Mouse (Mus musculus) limb, embryonic 14.5 days (tissue): ENCODE measurements around the gene Rbl1. TPM values are rescaled to one million over a fixed set of nuclear protein-coding genes. Genes with fewer than 3 reads are reported as not detected.

Source experiments
- ATAC-seq: fragments of 200-750 bp; cut with Nextera tagmentation; 2 replicates; pipeline ENCODE4 v1.8.0; 2017; ENCODE audit warnings: low read depth, moderate number of reproducible peaks, moderate TSS enrichment; ENCODE audit not compliant: low FRiP score
- DNase-seq: peaks from one replicate; pipeline ENCODE4 v3.0.0-alpha.2; 2015; ENCODE audit warnings: low spot score
- H3K27ac ChIP-seq: fragments of 300-500 bp; sonication (generic); replicated peaks from 2 replicates; pipeline ENCODE4 v1.5.1; 2014; ENCODE audit warnings: low read depth, mild to moderate bottlenecking, low read length, moderate library complexity, mixed read lengths
- H3K27me3 ChIP-seq: fragments of 300-500 bp; sonication (generic); 2 replicates; pipeline ENCODE4 v1.6.1; 2014; ENCODE audit warnings: low read length, mixed read lengths; ENCODE audit not compliant: control insufficient read depth, insufficient read depth
- H3K36me3 ChIP-seq: fragments of 300-500 bp; sonication (generic); 2 replicates; pipeline ENCODE4 v1.6.1; 2014; ENCODE audit warnings: mild to moderate bottlenecking, low read length, moderate library complexity, mixed read lengths; ENCODE audit not compliant: control insufficient read depth, insufficient read depth
- H3K4me1 ChIP-seq: fragments of 300-500 bp; sonication (generic); 2 replicates; pipeline ENCODE4 v1.6.1; 2014; ENCODE audit warnings: antibody characterized with exemption, low read length, mixed read lengths; ENCODE audit not compliant: control insufficient read depth, insufficient read depth
- H3K4me2 ChIP-seq: fragments of 300-500 bp; sonication (generic); replicated peaks from 2 replicates; pipeline ENCODE4 v1.6.1; 2014; ENCODE audit warnings: low read depth, mild to moderate bottlenecking, low read length, moderate library complexity; ENCODE audit not compliant: severe bottlenecking
- H3K4me3 ChIP-seq: fragments of 300-500 bp; sonication (generic); replicated peaks from 2 replicates; pipeline ENCODE4 v1.5.1; 2014; ENCODE audit warnings: low read length
- H3K9ac ChIP-seq: fragments of 300-500 bp; sonication (generic); 2 replicates; pipeline ENCODE4 v1.6.1; 2014; ENCODE audit warnings: mild to moderate bottlenecking, low read depth, low read length, moderate library complexity; ENCODE audit not compliant: severe bottlenecking
- H3K9me3 ChIP-seq: fragments of 300-500 bp; sonication (generic); 2 replicates; pipeline ENCODE4 v1.6.1; 2016; ENCODE audit warnings: low read length; ENCODE audit not compliant: control insufficient read depth
- POLR2A ChIP-seq: fragments of 200-500 bp; IDR thresholded peaks from 2 replicates; pipeline ENCODE4 v1.8.0; 2012; ENCODE audit warnings: inconsistent platforms, mild to moderate bottlenecking, moderate library complexity, borderline replicate concordance; ENCODE audit not compliant: insufficient read depth, insufficient read length; ENCODE audit errors: extremely low read depth
- WGBS: fragments of 180-500 bp; shearing (Covaris S2); extraction: QIAGEN DNeasy Blood & Tissue Kit; methylation state at CpG from one replicate; pipeline ENCODE4 v1.1.7; 2014; 5-methylcytosine and 5-hydroxymethylcytosine counted together
- polyA plus RNA-seq, 2 experiments: library from polyadenylated mRNA; depleted of rRNA in 1 of 2; stranded (reverse) in 1 of 2; unstranded in 1 of 2; fragments of >200 nt; fragmentation: Nextera tagmentation in 1 of 2; extraction: Ambion mirVana in 1 of 2; gene quantifications; 2 replicates each; pipeline versions ENCODE4 v1.2.1 to v1.2.3; 2012 to 2014

Rbl1 gene
- polyA plus RNA-seq, 2 experiments, result 19.9 to 20.2 TPM

DNA sequence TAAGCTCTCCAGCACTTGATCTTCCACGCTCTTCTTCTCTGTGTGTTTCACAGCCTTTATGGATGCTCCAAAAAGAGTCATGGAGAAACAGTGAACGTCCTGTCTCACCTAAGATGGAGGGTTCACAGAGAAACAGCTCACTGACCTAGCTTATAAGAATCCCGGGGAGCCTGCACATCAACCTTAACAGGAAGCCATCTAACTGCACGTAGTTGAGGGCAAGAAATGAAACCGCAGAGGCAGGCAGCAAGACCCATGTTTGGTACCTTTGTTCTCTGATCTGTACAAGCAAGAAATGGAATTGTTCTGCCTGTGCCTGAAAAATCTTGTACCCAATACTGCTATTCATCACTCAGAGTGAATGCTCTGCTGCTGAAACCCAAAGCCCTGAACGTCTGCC, 15.8 kb upstream of the Rbl1 start:
- no peak for TF ChIP-seq POLR2A
- no peaks in the 10 kb centered on the region for H3K9me3 ChIP-seq

DNA sequence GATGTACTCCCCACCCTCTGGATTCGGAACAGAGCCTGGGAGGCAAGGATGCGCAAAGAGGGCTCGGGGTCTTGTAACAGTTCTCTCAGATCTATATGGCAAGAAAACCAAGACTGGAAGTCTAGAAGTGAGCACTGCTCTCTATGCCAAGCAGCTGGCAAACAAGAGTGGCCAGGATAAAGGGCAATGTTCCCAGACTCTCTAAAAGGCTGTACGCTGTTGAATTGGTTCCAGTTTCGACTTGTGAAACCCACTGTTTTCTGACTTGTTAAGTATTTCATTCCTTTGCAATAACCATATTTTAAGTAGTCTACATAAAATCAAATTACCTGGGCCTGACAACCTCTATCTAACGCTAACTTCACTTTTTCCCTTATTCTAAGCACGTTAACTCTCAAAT, 7.4 kb upstream of the Rbl1 start:
- H3K27me3 ChIP-seq, result no peaks in the 10 kb centered on the region
- WGBS, result 91% methylated on average over 7 of the region's 7 CpGs
- ATAC-seq (no peak), DNase-seq (no peak)
- H3K9me3 ChIP-seq, result peaks cover 6% of the 10 kb centered on the region; the same call in 1 of the 2 replicates
- H3K9ac ChIP-seq, result no peak overlapping the region
- H3K4me3 ChIP-seq, result no peak overlapping the region
- H3K4me2 ChIP-seq, result no peak overlapping the region
- no peaks in the 10 kb centered on the region for H3K36me3 ChIP-seq
- TF ChIP-seq POLR2A, result no peak
- no peak overlapping the region for H3K27ac ChIP-seq
- H3K4me1 ChIP-seq, result no peaks in the 10 kb centered on the region

More for the DNA sequence above, 15.8 kb upstream of the Rbl1 start:
- DNase-seq, result no peak
- Histone ChIP-seq H3K36me3 (no peaks in the 10 kb centered on the region), H3K4me2 (no peak overlapping the region), H3K9ac (no peak overlapping the region), H3K4me3 (no peak overlapping the region), H3K27ac (no peak overlapping the region), H3K27me3 (no peaks in the 10 kb centered on the region), H3K4me1 (no peaks in the 10 kb centered on the region)
- 75% methylated on average over 6 of the region's 6 CpGs for WGBS
- ATAC-seq, result no peak

DNA sequence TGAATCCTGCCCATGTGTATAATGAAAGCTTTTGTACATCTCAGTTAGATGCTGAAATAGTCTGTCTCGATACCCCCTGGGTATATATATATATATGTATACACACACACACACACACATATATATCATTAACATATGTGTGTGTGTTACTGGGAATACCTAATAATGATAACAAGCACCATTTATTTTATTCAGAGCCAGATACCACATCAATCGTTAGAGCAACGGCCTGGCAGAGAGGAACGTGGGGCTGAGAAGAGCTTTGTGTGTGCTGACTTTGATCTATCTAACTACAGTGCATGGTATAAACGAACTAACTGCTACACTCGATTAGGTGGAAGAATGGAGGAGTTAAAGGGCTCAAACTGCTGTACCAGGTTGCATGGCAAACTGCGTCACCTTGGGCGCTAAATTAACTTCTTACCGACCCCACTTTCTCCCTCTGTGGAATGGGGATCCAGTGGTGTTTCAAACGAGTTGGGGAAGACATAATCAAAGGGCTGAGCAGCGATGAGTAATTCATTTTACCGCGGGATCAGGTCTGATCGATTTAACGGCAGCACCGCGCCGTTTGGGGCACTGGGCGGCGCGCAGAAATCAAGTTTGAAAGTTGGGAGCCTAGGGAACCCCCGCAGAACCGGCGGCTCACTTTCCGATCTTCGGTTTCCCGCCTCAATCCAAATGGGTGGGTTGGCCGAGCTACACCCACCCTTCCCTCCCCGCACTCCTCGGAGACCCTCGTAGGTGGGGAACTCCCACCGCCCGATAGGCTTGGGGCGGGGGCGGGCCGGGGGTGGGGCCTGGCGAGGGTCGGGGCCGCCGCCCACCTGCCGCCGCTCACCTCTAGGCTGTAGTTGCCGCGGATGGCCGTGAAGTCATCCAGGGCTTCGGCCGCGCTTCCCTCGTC, 622 bp downstream of the Rbl1 start:
- Histone ChIP-seq H3K27ac (peak overlapping the region; percentile 98), H3K4me3 (peak overlapping the region; percentile 68), H3K9me3 (peaks cover 6% of the 10 kb centered on the region; the same call in 1 of the 2 replicates), H3K4me2 (peak overlapping the region; percentile 57), H3K4me1 (0 out of 2 replicates have a peak, but pooled peaks cover 2% of the 10 kb centered on the region), H3K9ac (peak overlapping the region; percentile 96), H3K36me3 (peaks cover 11% of the 10 kb centered on the region), H3K27me3 (no peaks in the 10 kb centered on the region)
- no peak for TF ChIP-seq POLR2A
- WGBS, result 1% methylated on average over 34 of the region's 49 CpGs
- DNase-seq, result peak; percentile 74
- peak; percentile 92 for ATAC-seq

DNA sequence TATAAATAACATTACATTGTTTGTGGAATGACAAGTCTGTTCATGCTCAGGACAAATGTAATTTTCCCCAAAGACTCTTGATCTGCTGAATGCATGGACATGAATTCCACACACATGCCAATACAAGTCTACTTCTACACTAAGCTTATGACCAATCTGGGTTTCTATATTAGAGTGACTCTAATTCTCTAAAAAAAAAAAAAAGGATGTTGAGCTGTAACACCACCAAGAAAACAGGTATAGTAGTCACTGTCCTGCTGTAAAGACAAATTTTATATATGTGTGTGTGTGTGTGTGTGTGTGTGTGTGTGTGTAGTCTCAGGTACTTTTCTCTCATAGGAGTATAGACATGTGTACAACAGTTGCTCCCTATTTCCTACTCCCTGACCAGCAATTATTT, 1.3 kb downstream of the Rbl1 start:
- Histone ChIP-seq H3K36me3 (peaks cover 14% of the 10 kb centered on the region), H3K4me2 (peak overlapping the region; percentile 57), H3K4me3 (peak overlapping the region; percentile 68; the same call in 1 of the 2 replicates), H3K27me3 (no peaks in the 10 kb centered on the region), H3K9ac (no peak overlapping the region), H3K27ac (no peak overlapping the region), H3K9me3 (peaks cover 6% of the 10 kb centered on the region; the same call in 1 of the 2 replicates), H3K4me1 (0 out of 2 replicates have a peak, but pooled peaks cover 2% of the 10 kb centered on the region)
- ATAC-seq (no peak), DNase-seq (no peak)
- TF ChIP-seq POLR2A, result no peak

DNA sequence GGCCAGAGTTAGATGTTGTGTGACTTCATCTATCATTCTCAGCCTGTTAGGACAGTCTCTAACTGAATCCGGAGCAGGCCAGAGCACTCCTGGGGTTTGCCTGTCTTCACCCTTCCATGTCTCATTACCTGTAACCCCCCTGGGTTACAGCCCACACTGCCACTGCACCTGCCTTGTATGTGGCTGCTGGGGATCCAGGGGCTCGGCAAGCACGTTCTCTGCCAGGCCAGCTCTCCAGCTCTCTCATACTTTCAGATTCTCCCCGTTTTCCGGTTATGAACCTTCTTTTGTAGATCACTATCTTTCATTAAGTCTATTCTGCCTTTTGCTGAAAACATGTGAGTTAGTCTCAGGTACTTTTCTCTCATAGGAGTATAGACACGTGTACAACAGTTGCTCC, 2.0 kb downstream of the Rbl1 start:
- Histone ChIP-seq H3K4me1 (0 out of 2 replicates have a peak, but pooled peaks cover 2% of the 10 kb centered on the region), H3K27ac (no peak overlapping the region), H3K9me3 (peaks cover under 1% of the 10 kb centered on the region; the same call in 1 of the 2 replicates), H3K4me2 (no peak overlapping the region), H3K4me3 (no peak overlapping the region), H3K9ac (no peak overlapping the region), H3K27me3 (no peaks in the 10 kb centered on the region), H3K36me3 (peaks cover 17% of the 10 kb centered on the region)
- ATAC-seq (no peak), DNase-seq (no peak)
- no peak for TF ChIP-seq POLR2A
- 74% methylated on average over 6 of the region's 6 CpGs for WGBS
